Mouse (Mus musculus): ENCODE results near the gene Cdh23. TPM values are rescaled to one million over a fixed set of nuclear protein-coding genes. Genes with fewer than 3 reads are reported as not detected.

Cdh23 gene
- total and polyA plus RNA-seq, 3 experiments, result 0.05 TPM; not detected in 2

DNA sequence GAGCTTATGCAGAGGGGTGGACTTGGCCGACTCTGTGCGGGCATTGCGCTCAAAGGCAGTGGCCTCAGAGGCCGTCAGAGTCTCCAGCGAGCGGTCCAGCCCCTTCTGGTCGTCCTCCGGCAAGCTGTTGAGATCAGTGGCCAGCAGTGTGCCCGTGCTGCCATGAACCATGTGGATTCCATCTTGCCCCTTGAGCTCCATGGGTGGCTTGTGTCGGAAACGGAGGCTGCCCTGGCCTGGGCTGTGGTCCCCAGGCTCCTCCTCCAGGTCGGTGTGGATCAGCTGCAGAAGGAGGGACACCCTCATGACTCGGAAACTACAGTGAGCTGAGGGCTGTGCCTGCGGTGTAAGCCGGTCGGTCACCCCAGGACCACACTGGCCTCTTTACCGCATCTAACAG lies 392.9 kb downstream of the Cdh23 start:
- Histone ChIP-seq H3K36me3 (replicated peaks) (peaks cover 54% of the 10 kb centered on the region), H3K4me3 (ENCODE audit: low read depth, low read length) (no peak overlapping the region), H3K4me1 (ENCODE audit: insufficient read depth, low read depth, low read length) (no peaks in the 10 kb centered on the region), H3K27me3 (ENCODE audit: insufficient read depth, low read length) (no peaks in the 10 kb centered on the region), H3K9me3 (replicated peaks) (no peaks in the 10 kb centered on the region)
- TF ChIP-seq GATA2 (IDR thresholded peaks at IDR 0.05; ENCODE audit: borderline replicate concordance, low read depth, low read length), result no peak
- TF ChIP-seq TAL1 (conservative IDR thresholded peaks at IDR 0.05; ENCODE audit: low read depth, low read length), result no peak
- no peak for TF ChIP-seq POLR2AphosphoS5 (IDR thresholded peaks at IDR 0.05; ENCODE audit: insufficient replicate concordance, low read depth, low read length)
- TF ChIP-seq GATA1 (IDR thresholded peaks at IDR 0.05; ENCODE audit: borderline replicate concordance, low read length), result no peak
- no peak for TF ChIP-seq CTCF (IDR thresholded peaks at IDR 0.05; ENCODE audit: low read depth, low read length)
- ATAC-seq (ENCODE audit: extremely low read depth, insufficient number of reproducible peaks, low FRiP score, poor library complexity, severe bottlenecking) (no peak), DNase-seq (ENCODE audit: low spot score) (no peak)

GRCm38 (mm10) chr10:60299636-60300035 lies 396.7 kb downstream of the Cdh23 start:
- peaks cover 86% of the 10 kb centered on the region for H3K36me3 ChIP-seq (replicated peaks)
- no peaks in the 10 kb centered on the region for H3K9me3 ChIP-seq (replicated peaks)
- TF ChIP-seq GATA1 (IDR thresholded peaks at IDR 0.05; ENCODE audit: borderline replicate concordance, low read length) (no peak), CTCF (IDR thresholded peaks at IDR 0.05; ENCODE audit: low read depth, low read length) (no peak), POLR2AphosphoS5 (IDR thresholded peaks at IDR 0.05; ENCODE audit: insufficient replicate concordance, low read depth, low read length) (no peak), GATA2 (IDR thresholded peaks at IDR 0.05; ENCODE audit: borderline replicate concordance, low read depth, low read length) (no peak), TAL1 (conservative IDR thresholded peaks at IDR 0.05; ENCODE audit: low read depth, low read length) (no peak)
- no peak for ATAC-seq (ENCODE audit: extremely low read depth, insufficient number of reproducible peaks, low FRiP score, poor library complexity, severe bottlenecking)
- H3K4me3 ChIP-seq (ENCODE audit: low read depth, low read length), result no peak overlapping the region
- no peak for DNase-seq (ENCODE audit: low spot score)
- H3K27me3 ChIP-seq (ENCODE audit: insufficient read depth, low read length), result no peaks in the 10 kb centered on the region
- H3K4me1 ChIP-seq (ENCODE audit: insufficient read depth, low read depth, low read length), result no peaks in the 10 kb centered on the region

- no peak for TF ChIP-seq GATA2 (IDR thresholded peaks at IDR 0.05; ENCODE audit: borderline replicate concordance, low read depth, low read length)
- DNase-seq (ENCODE audit: low spot score) (no peak), ATAC-seq (ENCODE audit: extremely low read depth, insufficient number of reproducible peaks, low FRiP score, poor library complexity, severe bottlenecking) (no peak)
- Histone ChIP-seq H3K4me1 (ENCODE audit: insufficient read depth, low read depth, low read length) (peaks cover 4% of the 10 kb centered on the region), H3K27me3 (ENCODE audit: insufficient read depth, low read length) (no peaks in the 10 kb centered on the region), H3K4me3 (ENCODE audit: low read depth, low read length) (no peak overlapping the region), H3K9me3 (replicated peaks) (no peaks in the 10 kb centered on the region), H3K36me3 (replicated peaks) (peaks cover 93% of the 10 kb centered on the region)
These were observed 400.3 kb downstream of the Cdh23 start for GRCm38 (mm10) chr10:60296027-60296426.

- TF ChIP-seq GATA1 (IDR thresholded peaks at IDR 0.05; ENCODE audit: borderline replicate concordance, low read length) (no peak), POLR2AphosphoS5 (IDR thresholded peaks at IDR 0.05; ENCODE audit: insufficient replicate concordance, low read depth, low read length) (no peak), GATA2 (IDR thresholded peaks at IDR 0.05; ENCODE audit: borderline replicate concordance, low read depth, low read length) (no peak), TAL1 (conservative IDR thresholded peaks at IDR 0.05; ENCODE audit: low read depth, low read length) (no peak), CTCF (IDR thresholded peaks at IDR 0.05; ENCODE audit: low read depth, low read length) (no peak)
- Histone ChIP-seq H3K36me3 (replicated peaks) (peaks cover 88% of the 10 kb centered on the region), H3K4me3 (ENCODE audit: low read depth, low read length) (no peak overlapping the region), H3K9me3 (replicated peaks) (no peaks in the 10 kb centered on the region), H3K4me1 (ENCODE audit: insufficient read depth, low read depth, low read length) (peaks cover 9% of the 10 kb centered on the region), H3K27me3 (ENCODE audit: insufficient read depth, low read length) (no peaks in the 10 kb centered on the region)
- DNase-seq (ENCODE audit: low spot score), result no peak
- no peak for ATAC-seq (ENCODE audit: extremely low read depth, insufficient number of reproducible peaks, low FRiP score, poor library complexity, severe bottlenecking)
These were observed 400.9 kb downstream of the Cdh23 start for GRCm38 (mm10) chr10:60295356-60295755.

- Histone ChIP-seq H3K27me3 (ENCODE audit: insufficient read depth, low read length) (no peaks in the 10 kb centered on the region), H3K9me3 (replicated peaks) (no peaks in the 10 kb centered on the region), H3K36me3 (replicated peaks) (peaks cover 81% of the 10 kb centered on the region), H3K4me3 (ENCODE audit: low read depth, low read length) (no peak overlapping the region), H3K4me1 (ENCODE audit: insufficient read depth, low read depth, low read length) (peaks cover 17% of the 10 kb centered on the region)
- no peak for TF ChIP-seq CTCF (IDR thresholded peaks at IDR 0.05; ENCODE audit: low read depth, low read length)
- no peak for TF ChIP-seq GATA2 (IDR thresholded peaks at IDR 0.05; ENCODE audit: borderline replicate concordance, low read depth, low read length)
- TF ChIP-seq GATA1 (IDR thresholded peaks at IDR 0.05; ENCODE audit: borderline replicate concordance, low read length), result no peak
- no peak for TF ChIP-seq POLR2AphosphoS5 (IDR thresholded peaks at IDR 0.05; ENCODE audit: insufficient replicate concordance, low read depth, low read length)
- no peak for TF ChIP-seq TAL1 (conservative IDR thresholded peaks at IDR 0.05; ENCODE audit: low read depth, low read length)
- DNase-seq (ENCODE audit: low spot score) (no peak), ATAC-seq (ENCODE audit: extremely low read depth, insufficient number of reproducible peaks, low FRiP score, poor library complexity, severe bottlenecking) (no peak)
These were observed 401.7 kb downstream of the Cdh23 start for GRCm38 (mm10) chr10:60294621-60295020.

DNA sequence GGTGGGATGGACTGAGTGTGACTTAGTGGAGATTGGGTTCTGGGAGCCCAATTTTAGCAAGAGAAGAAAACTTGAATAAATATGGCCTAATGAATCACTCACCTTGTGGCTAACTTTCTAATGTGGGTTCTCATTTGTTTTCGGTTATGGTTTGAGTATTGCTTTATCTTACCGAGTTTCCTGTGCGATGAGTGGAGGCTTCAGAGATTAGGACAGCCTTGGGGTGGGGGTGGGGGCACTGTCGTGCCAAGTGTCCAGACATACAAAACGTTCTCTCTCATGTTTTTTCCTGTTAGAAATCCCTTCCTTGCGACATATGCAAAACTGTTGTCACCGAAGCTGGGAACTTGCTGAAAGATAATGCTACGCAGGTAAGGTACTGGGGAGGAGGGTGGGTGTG lies 404.1 kb downstream of the Cdh23 start:
- Histone ChIP-seq H3K4me1 (ENCODE audit: insufficient read depth, low read depth, low read length) (peaks cover 32% of the 10 kb centered on the region), H3K36me3 (replicated peaks) (peaks cover 66% of the 10 kb centered on the region), H3K27me3 (ENCODE audit: insufficient read depth, low read length) (no peaks in the 10 kb centered on the region), H3K9me3 (replicated peaks) (no peaks in the 10 kb centered on the region), H3K4me3 (ENCODE audit: low read depth, low read length) (no peak overlapping the region)
- no peak for ATAC-seq (ENCODE audit: extremely low read depth, insufficient number of reproducible peaks, low FRiP score, poor library complexity, severe bottlenecking)
- DNase-seq (ENCODE audit: low spot score), result no peak
- no peak for TF ChIP-seq POLR2AphosphoS5 (IDR thresholded peaks at IDR 0.05; ENCODE audit: insufficient replicate concordance, low read depth, low read length)

DNA sequence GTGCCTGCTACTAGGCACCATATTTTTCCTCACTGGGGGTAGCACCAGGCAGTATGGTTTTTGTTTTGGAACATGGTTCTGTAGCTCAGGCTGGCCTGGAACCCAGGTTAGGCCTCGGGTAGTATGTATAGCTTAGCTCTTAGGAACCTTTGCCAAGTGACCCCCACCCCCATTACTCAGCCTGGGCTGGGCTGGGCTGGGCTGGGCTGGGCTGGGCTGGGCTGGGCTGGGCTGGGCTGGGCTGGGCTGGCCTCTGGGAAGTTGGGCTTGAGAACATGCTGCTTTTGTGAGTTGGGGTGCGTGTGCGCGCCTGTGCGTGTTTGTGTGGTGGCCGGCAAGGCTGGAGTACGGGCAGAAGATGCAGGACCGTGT lies 405.6 kb downstream of the Cdh23 start:
- H3K4me3 ChIP-seq (ENCODE audit: low read depth, low read length), result no peak overlapping the region

More for the DNA sequence above, 405.6 kb downstream of the Cdh23 start:
- H3K36me3 ChIP-seq (replicated peaks), result peaks cover 66% of the 10 kb centered on the region
- no peaks in the 10 kb centered on the region for H3K27me3 ChIP-seq (ENCODE audit: insufficient read depth, low read length)
- H3K9me3 ChIP-seq (replicated peaks), result no peaks in the 10 kb centered on the region
- H3K4me1 ChIP-seq (ENCODE audit: insufficient read depth, low read depth, low read length), result peaks cover 39% of the 10 kb centered on the region
- TF ChIP-seq CTCF (IDR thresholded peaks at IDR 0.05; ENCODE audit: low read depth, low read length) (no peak), POLR2AphosphoS5 (IDR thresholded peaks at IDR 0.05; ENCODE audit: insufficient replicate concordance, low read depth, low read length) (no peak), TAL1 (conservative IDR thresholded peaks at IDR 0.05; ENCODE audit: low read depth, low read length) (no peak), GATA2 (IDR thresholded peaks at IDR 0.05; ENCODE audit: borderline replicate concordance, low read depth, low read length) (no peak), GATA1 (IDR thresholded peaks at IDR 0.05; ENCODE audit: borderline replicate concordance, low read length) (no peak)
- ATAC-seq (ENCODE audit: extremely low read depth, insufficient number of reproducible peaks, low FRiP score, poor library complexity, severe bottlenecking), result no peak
- no peak for DNase-seq (ENCODE audit: low spot score)

Data from G1E (cell line).